Mouse (Mus musculus) spleen, adult 2 months (tissue): ENCODE results near the gene Trpc5.

ENCODE experiments used
- CTCF ChIP-seq: fragments of 200-500 bp; IDR thresholded peaks from 2 replicates; pipeline ENCODE4 v1.5.1; 2011; ENCODE audit warnings: mild to moderate bottlenecking, inconsistent platforms; ENCODE audit not compliant: insufficient read depth, insufficient read length, insufficient replicate concordance; ENCODE audit errors: extremely low read depth
- POLR2A ChIP-seq: fragments of 200-500 bp; IDR thresholded peaks from 2 replicates; pipeline ENCODE4 v1.6.1; 2011; ENCODE audit warnings: low read depth, low read length, inconsistent platforms

DNA sequence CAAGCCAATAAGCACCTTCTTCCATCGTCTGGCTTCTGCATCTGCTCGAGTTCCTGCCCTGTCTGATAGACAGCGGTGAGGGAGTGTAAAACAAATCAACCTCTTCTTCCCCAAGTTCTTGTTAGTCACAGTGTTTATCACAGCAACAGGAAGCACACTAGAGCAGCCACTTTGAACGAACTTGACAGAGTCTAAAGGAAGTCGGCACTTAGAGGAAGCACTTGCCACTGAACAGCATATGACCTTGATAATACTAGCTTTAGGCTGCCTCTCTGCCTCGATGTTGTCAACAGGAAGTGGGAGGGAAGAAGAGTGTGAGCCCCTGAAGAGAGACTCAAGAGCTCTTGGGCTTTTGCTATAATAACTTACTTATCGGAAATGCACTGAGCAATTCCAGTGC is 161.9 kb downstream of the Trpc5 start:
- no peak for TF ChIP-seq POLR2A
- TF ChIP-seq CTCF, result no peak
